Mouse (Mus musculus): ENCODE results near the gene Fbf1. TPM values are rescaled to one million over a fixed set of nuclear protein-coding genes. Genes with fewer than 3 reads are reported as not detected.

Fbf1 gene
- polyA plus RNA-seq (2014; fragmentation: Nextera tagmentation; extraction: Ambion mirVana), result 28.7 and 30.1 TPM in 2 replicates

DNA sequence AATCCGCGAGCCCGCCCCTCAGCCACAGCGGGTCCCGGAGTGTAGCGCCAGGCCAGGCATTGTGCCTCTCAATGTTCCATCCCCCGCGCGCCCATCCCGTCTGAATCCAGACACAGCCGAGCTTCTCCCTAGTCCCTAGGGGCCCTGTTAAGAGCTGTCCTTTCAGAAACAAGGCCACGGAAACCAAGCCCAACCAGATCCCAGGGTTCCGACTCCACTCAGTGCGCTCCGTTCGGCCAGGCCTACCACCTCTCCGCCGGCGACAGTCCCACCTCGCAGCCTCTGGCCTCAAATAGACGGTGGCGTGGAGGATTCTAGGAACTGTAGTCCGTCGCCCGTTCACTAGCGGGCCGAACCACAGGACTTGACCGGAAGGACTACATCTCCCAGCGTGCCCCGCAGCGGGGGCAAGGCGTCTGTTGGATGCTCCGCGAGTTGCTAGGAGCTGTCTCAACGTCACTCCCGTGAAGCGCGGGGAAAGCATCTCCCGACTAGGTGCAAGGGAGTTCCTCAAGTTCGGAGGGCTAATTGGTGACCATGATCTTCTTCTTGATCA is at the start of gene Fbf1:
Gene Fbf1 (minus strand): TSS at position 283 of the 556 bp plus-strand sequence.
- H3K36me3 ChIP-seq (ENCODE audit: control insufficient read depth, insufficient read depth, low read length), result peaks cover 3% of the 10 kb centered on the region; the same call in 1 of the 2 replicates
- peak; percentile 98 for DNase-seq (ENCODE audit: low spot score, missing footprints)
- H3K4me1 ChIP-seq (ENCODE audit: control insufficient read depth, insufficient read depth, low read length), result peaks cover 13% of the 10 kb centered on the region; the same call in 1 of the 2 replicates
- no peaks in the 10 kb centered on the region for H3K9me3 ChIP-seq (ENCODE audit: control insufficient read depth, low read length)
- H3K9ac ChIP-seq (ENCODE audit: low read length), result peak within 1 kb of the TSS; percentile 78
- peak within 1 kb of the TSS; percentile 63 for H3K4me3 ChIP-seq (ENCODE audit: low read depth, low read length)
- no peaks in the 10 kb centered on the region for H3K27me3 ChIP-seq (ENCODE audit: control insufficient read depth, insufficient read depth, low read length)
- peak within 1 kb of the TSS; percentile 84 for H3K4me2 ChIP-seq
- under 1% methylated on average over 40 of the region's 40 CpGs for WGBS
- peak within 1 kb of the TSS; percentile 74 for H3K27ac ChIP-seq (ENCODE audit: low read depth, low read length)
- peak; percentile 99 for ATAC-seq (ENCODE audit: low FRiP score)

DNA sequence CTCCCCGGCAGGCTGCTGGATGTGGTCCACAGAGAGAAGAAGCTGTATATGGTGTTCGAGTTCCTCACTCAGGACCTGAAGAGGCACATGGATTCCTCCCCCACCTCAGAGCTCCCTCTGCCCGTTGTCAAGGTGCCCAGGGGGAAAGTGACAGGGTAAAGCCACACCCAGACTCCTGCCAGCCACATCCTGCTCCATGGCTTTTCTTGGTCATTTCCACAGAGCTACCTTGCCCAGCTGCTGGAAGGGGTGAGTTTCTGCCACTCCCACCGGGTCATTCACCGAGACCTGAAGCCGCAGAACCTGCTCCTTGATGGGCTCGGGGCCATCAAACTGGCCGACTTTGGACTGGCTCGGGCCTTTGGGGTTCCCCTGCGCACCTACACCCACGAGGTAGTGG is 48.6 kb upstream of the Fbf1 start:
- Histone ChIP-seq H3K4me1 (ENCODE audit: control insufficient read depth, insufficient read depth, low read length) (0 out of 2 replicates have a peak, but pooled peaks cover 2% of the 10 kb centered on the region), H3K9ac (ENCODE audit: low read length) (no peak overlapping the region), H3K27ac (ENCODE audit: low read depth, low read length) (no peak overlapping the region), H3K4me3 (ENCODE audit: low read depth, low read length) (no peak overlapping the region), H3K36me3 (ENCODE audit: control insufficient read depth, insufficient read depth, low read length) (no peaks in the 10 kb centered on the region), H3K4me2 (no peak overlapping the region), H3K9me3 (ENCODE audit: control insufficient read depth, low read length) (peaks cover 4% of the 10 kb centered on the region; the same call in 1 of the 2 replicates), H3K27me3 (ENCODE audit: control insufficient read depth, insufficient read depth, low read length) (peaks cover 10% of the 10 kb centered on the region)
- WGBS, result 89% methylated on average over 11 of the region's 11 CpGs
- ATAC-seq (ENCODE audit: low FRiP score) (no peak), DNase-seq (ENCODE audit: low spot score, missing footprints) (no peak)

- Histone ChIP-seq H3K4me2 (no peak overlapping the region), H3K27me3 (ENCODE audit: control insufficient read depth, insufficient read depth, low read length) (peaks cover 5% of the 10 kb centered on the region), H3K4me1 (ENCODE audit: control insufficient read depth, insufficient read depth, low read length) (0 out of 2 replicates have a peak, but pooled peaks cover 2% of the 10 kb centered on the region), H3K9me3 (ENCODE audit: control insufficient read depth, low read length) (no peaks in the 10 kb centered on the region), H3K4me3 (ENCODE audit: low read depth, low read length) (no peak overlapping the region), H3K9ac (ENCODE audit: low read length) (no peak overlapping the region), H3K36me3 (ENCODE audit: control insufficient read depth, insufficient read depth, low read length) (no peaks in the 10 kb centered on the region), H3K27ac (ENCODE audit: low read depth, low read length) (no peak overlapping the region)
- 87% methylated on average over 6 of the region's 6 CpGs for WGBS
- no peak for ATAC-seq (ENCODE audit: low FRiP score)
- no peak for DNase-seq (ENCODE audit: low spot score, missing footprints)
These were observed 48.0 kb upstream of the Fbf1 start for GRCm38 (mm10) chr11:116215991-116216390.

DNA sequence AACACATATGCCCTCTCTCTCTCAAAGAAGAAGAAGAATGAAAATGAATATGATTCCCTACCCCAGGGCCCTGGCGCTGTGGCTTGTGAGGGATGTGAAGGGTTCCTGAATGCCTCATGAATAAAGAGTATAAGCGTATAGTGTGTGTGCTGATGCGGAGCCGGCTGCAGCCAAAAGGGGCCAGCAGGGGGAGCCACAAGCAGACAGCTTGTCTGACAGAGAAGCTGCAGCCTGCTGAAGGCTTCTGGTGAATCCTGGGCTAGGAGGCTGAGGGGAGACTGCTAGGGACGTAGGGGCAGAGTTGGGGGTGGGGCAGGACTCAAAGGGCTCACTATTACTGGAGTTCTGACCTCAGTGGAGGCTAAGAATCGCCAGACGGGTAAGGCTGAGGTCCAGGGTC is 47.2 kb upstream of the Fbf1 start:
- no peaks in the 10 kb centered on the region for H3K9me3 ChIP-seq (ENCODE audit: control insufficient read depth, low read length)
- H3K9ac ChIP-seq (ENCODE audit: low read length), result no peak overlapping the region
- H3K36me3 ChIP-seq (ENCODE audit: control insufficient read depth, insufficient read depth, low read length), result no peaks in the 10 kb centered on the region
- H3K4me3 ChIP-seq (ENCODE audit: low read depth, low read length), result no peak overlapping the region
- WGBS, result 87% methylated on average over 7 of the region's 7 CpGs
- H3K27me3 ChIP-seq (ENCODE audit: control insufficient read depth, insufficient read depth, low read length), result no peaks in the 10 kb centered on the region
- H3K4me2 ChIP-seq, result no peak overlapping the region
- H3K27ac ChIP-seq (ENCODE audit: low read depth, low read length), result no peak overlapping the region
- 0 out of 2 replicates have a peak, but pooled peaks cover 2% of the 10 kb centered on the region for H3K4me1 ChIP-seq (ENCODE audit: control insufficient read depth, insufficient read depth, low read length)
- DNase-seq (ENCODE audit: low spot score, missing footprints), result no peak
- ATAC-seq (ENCODE audit: low FRiP score), result no peak

DNA sequence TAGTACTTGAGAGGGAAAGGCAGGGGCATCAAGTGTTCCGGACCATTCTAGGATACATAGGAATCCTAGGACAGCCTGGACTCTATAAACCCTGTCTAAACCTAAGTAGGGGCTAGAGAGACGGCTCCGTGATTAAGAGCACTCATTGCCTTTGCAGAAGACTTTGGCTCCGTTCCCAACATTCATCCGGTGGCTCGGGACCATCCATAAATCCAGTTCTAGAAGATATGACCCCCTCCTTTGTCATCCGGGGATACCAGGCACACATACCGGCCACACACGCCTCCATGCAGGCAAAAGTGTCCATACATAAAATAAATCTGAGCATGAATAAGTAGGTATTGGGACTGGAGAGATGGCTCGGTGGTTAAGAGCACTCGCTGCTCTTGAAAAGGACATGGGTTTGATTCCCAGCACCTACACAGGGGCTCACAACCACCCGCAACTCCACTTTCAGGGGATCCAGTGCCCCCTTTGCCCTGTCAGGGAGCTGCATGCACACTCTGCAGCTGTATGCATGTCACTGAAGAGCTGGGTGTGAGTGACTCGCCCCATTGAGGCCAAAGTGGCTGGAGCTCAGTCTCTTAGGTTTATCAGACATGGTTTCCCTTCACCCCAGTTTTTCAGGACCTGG is 46.0 kb upstream of the Fbf1 start:
- Histone ChIP-seq H3K4me3 (ENCODE audit: low read depth, low read length) (no peak overlapping the region), H3K27me3 (ENCODE audit: control insufficient read depth, insufficient read depth, low read length) (no peaks in the 10 kb centered on the region), H3K27ac (ENCODE audit: low read depth, low read length) (no peak overlapping the region), H3K36me3 (ENCODE audit: control insufficient read depth, insufficient read depth, low read length) (no peaks in the 10 kb centered on the region), H3K9me3 (ENCODE audit: control insufficient read depth, low read length) (no peaks in the 10 kb centered on the region), H3K4me2 (no peak overlapping the region), H3K4me1 (ENCODE audit: control insufficient read depth, insufficient read depth, low read length) (0 out of 2 replicates have a peak, but pooled peaks cover 2% of the 10 kb centered on the region), H3K9ac (ENCODE audit: low read length) (no peak overlapping the region)
- ATAC-seq (ENCODE audit: low FRiP score) (no peak), DNase-seq (ENCODE audit: low spot score, missing footprints) (peak; percentile 59)
- WGBS, result 92% methylated on average over 13 of the region's 13 CpGs

- no peak for DNase-seq (ENCODE audit: low spot score, missing footprints)
- no peaks in the 10 kb centered on the region for H3K9me3 ChIP-seq (ENCODE audit: control insufficient read depth, low read length)
- WGBS, result 90% methylated on average over 6 of the region's 6 CpGs
- H3K27ac ChIP-seq (ENCODE audit: low read depth, low read length), result no peak overlapping the region
- H3K4me2 ChIP-seq, result no peak overlapping the region
- no peaks in the 10 kb centered on the region for H3K36me3 ChIP-seq (ENCODE audit: control insufficient read depth, insufficient read depth, low read length)
- no peak overlapping the region for H3K9ac ChIP-seq (ENCODE audit: low read length)
- no peaks in the 10 kb centered on the region for H3K27me3 ChIP-seq (ENCODE audit: control insufficient read depth, insufficient read depth, low read length)
- no peak overlapping the region for H3K4me3 ChIP-seq (ENCODE audit: low read depth, low read length)
- H3K4me1 ChIP-seq (ENCODE audit: control insufficient read depth, insufficient read depth, low read length), result no peaks in the 10 kb centered on the region
- ATAC-seq (ENCODE audit: low FRiP score), result no peak
These were observed 44.9 kb upstream of the Fbf1 start for GRCm38 (mm10) chr11:116212847-116213246.

GRCm38 (mm10) chr11:116210696-116211095 is 42.7 kb upstream of the Fbf1 start:
- Histone ChIP-seq H3K4me2 (no peak overlapping the region), H3K9me3 (ENCODE audit: control insufficient read depth, low read length) (no peaks in the 10 kb centered on the region), H3K4me1 (ENCODE audit: control insufficient read depth, insufficient read depth, low read length) (no peaks in the 10 kb centered on the region), H3K9ac (ENCODE audit: low read length) (no peak overlapping the region), H3K36me3 (ENCODE audit: control insufficient read depth, insufficient read depth, low read length) (peaks cover 4% of the 10 kb centered on the region; the same call in 1 of the 2 replicates), H3K27me3 (ENCODE audit: control insufficient read depth, insufficient read depth, low read length) (no peaks in the 10 kb centered on the region), H3K27ac (ENCODE audit: low read depth, low read length) (no peak overlapping the region), H3K4me3 (ENCODE audit: low read depth, low read length) (no peak overlapping the region)
- ATAC-seq (ENCODE audit: low FRiP score) (no peak), DNase-seq (ENCODE audit: low spot score, missing footprints) (peak; percentile 41)
- WGBS, result 80% methylated on average over 5 of the region's 5 CpGs

GRCm38 (mm10) chr11:116209257-116209656 is 41.3 kb upstream of the Fbf1 start:
- Histone ChIP-seq H3K4me2 (no peak overlapping the region), H3K9ac (ENCODE audit: low read length) (no peak overlapping the region), H3K4me3 (ENCODE audit: low read depth, low read length) (no peak overlapping the region), H3K27ac (ENCODE audit: low read depth, low read length) (no peak overlapping the region), H3K36me3 (ENCODE audit: control insufficient read depth, insufficient read depth, low read length) (peaks cover 4% of the 10 kb centered on the region; the same call in 1 of the 2 replicates), H3K27me3 (ENCODE audit: control insufficient read depth, insufficient read depth, low read length) (no peaks in the 10 kb centered on the region), H3K4me1 (ENCODE audit: control insufficient read depth, insufficient read depth, low read length) (no peaks in the 10 kb centered on the region), H3K9me3 (ENCODE audit: control insufficient read depth, low read length) (no peaks in the 10 kb centered on the region)
- no peak for ATAC-seq (ENCODE audit: low FRiP score)
- DNase-seq (ENCODE audit: low spot score, missing footprints), result no peak
- 83% methylated on average over 8 of the region's 8 CpGs for WGBS

DNA sequence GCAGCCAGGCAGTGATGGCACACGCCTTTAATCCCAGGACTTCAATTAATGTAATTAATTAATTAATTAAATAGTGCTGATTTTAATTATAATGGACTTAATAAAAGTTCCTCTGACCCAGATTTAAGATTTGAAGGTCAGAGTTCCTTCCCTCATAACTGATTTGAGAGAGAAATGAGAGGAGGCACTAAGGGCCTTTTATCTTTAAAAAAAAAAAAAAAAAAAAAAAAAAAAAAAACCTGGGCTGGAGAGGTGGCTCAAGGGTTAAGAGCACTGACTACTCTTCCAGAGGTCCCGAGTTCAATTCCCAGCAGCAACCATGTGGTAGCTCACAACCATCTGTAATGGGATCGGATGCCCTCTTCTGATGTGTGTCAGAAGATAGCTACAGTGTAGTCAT is 40.7 kb upstream of the Fbf1 start:
- Histone ChIP-seq H3K27me3 (ENCODE audit: control insufficient read depth, insufficient read depth, low read length) (no peaks in the 10 kb centered on the region), H3K9me3 (ENCODE audit: control insufficient read depth, low read length) (no peaks in the 10 kb centered on the region), H3K36me3 (ENCODE audit: control insufficient read depth, insufficient read depth, low read length) (peaks cover 4% of the 10 kb centered on the region; the same call in 1 of the 2 replicates), H3K9ac (ENCODE audit: low read length) (no peak overlapping the region), H3K4me1 (ENCODE audit: control insufficient read depth, insufficient read depth, low read length) (no peaks in the 10 kb centered on the region), H3K27ac (ENCODE audit: low read depth, low read length) (no peak overlapping the region), H3K4me2 (no peak overlapping the region), H3K4me3 (ENCODE audit: low read depth, low read length) (no peak overlapping the region)
- no peak for ATAC-seq (ENCODE audit: low FRiP score)
- 90% methylated on average over 3 of the region's 3 CpGs for WGBS
- no peak for DNase-seq (ENCODE audit: low spot score, missing footprints)
